Mouse (Mus musculus) embryo, embryonic 10 days (tissue): ENCODE data around the gene Gzmm.
A peak's percentile ranks its signal among the peaks of the same experiment; 100 is the strongest.

Source experiments
- DNase-seq: peaks from one replicate; pipeline ENCODE4 v3.0.0-alpha.2; 2015; ENCODE audit warnings: low spot score

Gzmm gene

DNA sequence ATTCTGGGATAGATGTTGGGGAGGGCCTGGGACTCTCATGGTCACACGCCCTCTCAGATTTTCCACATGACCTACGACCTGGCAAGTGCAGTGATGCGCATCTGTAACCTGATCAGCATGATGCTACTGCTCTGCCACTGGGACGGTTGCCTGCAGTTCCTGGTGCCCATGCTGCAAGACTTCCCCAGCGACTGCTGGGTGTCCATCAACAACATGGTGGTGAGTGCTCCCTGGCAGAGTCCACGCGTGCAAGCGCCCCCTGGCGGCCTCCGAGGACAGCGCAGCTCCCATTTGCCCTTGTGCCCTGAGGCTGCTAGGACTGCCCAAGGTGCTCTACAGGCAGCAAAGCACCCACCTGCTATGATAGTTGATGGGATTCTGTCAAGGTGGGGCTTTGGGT is 37.3 kb downstream of the Gzmm start:
- peak; percentile 42 for DNase-seq

GRCm38 (mm10) chr10:79728323-79729249 is 39.8 kb downstream of the Gzmm start:
- DNase-seq: no peak

DNA sequence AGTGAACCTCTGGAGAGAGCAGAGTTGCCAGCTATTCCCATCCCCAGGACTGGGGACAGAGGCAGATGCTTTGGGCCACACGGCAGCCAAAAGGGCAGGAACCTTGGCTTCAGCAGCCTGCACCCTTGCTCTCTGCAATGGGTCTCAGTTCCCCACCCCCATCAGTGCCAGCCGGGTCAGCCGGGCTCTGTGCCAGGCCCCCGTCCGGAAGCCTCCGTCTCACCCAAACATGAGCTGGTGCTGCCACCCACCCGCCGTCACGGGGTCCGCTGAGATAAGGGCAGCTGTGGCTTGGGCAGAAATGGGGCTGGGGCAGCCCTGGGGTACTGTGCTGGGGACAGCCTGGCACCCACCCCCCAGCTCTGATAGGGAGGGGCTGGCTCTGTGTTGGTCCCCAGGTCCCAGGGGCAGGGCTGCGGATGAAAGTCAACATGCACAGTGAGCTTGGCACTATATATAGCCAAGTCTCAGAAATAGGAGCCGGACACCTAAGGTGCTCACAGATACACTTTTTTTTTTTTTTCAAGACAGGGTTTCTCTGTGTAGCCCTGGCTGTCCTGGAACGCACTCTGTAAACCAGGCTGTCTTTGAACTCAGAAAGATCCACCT is 40.6 kb downstream of the Gzmm start:
- no peak for DNase-seq

DNA sequence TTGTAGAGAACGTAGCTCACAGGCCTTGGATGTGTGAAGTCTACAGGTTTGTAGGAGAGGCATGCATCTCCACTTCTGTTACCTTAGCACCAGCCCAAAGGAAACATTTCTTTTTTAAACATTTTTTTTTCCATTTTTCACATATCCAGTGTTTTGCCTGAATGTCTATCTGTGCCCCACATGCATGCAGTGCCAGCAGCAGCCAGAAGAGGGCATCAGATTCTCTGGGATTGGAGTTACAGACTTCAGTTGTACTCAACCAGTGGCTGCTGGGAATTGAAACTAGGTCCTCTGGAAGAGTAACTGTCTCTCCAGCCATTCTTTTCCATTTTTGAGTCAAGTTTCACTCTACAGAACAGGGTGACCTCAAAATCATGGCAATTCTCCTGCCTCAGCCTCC is 43.7 kb downstream of the Gzmm start:
- no peak for DNase-seq

- no peak for DNase-seq
These were observed 45.0 kb downstream of the Gzmm start for GRCm38 (mm10) chr10:79733847-79734246.

DNA sequence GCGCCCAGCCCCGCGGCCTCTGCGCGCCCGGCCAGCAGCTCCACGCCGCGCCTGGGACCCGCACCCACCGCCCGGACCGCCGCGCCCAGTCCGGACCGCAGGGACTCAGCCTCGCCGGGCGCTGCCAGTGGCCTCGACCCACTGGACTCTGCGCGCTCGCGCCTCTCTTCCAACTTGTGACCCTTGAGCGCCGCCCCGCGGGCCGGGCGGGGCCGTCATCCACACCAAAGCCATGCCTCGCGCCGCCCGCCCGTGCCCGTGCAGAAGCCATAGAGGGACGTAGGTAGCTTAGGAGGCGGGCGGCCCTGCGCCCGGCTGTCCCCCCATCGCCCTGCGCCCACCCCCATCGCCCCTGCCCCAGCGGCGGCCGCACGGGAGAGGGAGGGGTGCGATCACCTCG is 46.5 kb downstream of the Gzmm start:
- DNase-seq: no peak

DNA sequence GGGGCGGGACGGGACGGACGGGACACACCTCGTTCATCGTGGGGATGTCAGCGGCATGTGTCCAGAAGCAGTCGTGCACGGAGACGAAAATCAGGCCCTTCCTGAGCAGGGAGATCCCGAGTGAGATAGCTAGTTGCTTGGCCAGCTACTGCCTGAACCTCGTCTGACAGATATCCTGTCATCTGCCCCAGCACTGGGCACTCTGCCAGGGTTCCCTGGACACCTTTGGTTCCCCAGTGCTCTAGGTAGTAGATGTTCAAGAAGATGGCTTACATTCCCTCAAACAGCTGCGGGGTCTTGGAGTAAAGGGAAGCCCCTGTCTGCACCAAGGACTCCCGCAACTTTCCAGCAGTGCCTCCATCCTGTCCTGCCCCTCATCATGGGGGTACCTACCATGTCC is 47.9 kb downstream of the Gzmm start:
- DNase-seq: no peak

- DNase-seq: no peak
These were observed 49.4 kb downstream of the Gzmm start for GRCm38 (mm10) chr10:79738259-79738658.

- DNase-seq: no peak
These were observed 50.4 kb downstream of the Gzmm start for GRCm38 (mm10) chr10:79739234-79739633.

DNA sequence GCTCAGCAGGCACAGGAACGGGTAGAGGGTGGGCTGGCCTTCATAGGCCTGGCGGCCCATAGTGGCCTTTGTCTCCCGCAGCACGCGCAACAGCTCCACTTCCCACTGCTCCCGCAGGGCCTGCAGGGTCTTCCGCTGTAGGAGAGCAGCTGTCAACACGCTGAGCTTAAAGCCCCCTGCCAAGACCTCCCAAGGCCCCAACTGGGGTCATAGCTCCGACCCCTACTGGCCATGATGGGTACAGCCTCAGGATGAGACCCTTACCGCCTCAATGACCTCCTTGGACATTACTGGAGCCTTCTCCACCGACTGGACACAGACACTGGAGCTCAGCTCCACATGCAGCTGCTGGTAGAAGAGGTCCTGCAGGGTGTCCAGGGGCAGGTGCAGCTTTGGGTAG is 52.0 kb downstream of the Gzmm start:
- DNase-seq: peak; percentile 45

DNA sequence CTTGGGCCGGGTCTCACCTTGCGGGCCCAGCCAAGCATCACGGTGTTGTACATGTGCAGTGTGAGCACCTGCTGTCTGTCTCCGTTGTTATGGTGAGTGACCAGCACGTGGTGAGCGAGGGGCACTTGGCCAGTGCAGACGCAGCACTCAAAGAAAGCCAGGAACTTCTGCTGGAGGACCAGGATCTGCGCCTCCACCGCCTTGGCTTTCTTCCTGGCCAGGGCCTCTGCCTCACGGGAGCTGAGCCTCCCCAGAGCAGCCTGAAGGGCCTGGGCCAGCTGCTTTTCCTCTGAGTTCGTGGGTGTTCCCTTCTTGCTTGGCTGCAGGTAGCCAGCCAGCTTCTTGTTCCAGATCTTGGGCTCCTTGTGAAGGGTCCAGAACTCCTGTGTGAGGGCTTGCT is 54.3 kb downstream of the Gzmm start:
- DNase-seq: no peak

DNA sequence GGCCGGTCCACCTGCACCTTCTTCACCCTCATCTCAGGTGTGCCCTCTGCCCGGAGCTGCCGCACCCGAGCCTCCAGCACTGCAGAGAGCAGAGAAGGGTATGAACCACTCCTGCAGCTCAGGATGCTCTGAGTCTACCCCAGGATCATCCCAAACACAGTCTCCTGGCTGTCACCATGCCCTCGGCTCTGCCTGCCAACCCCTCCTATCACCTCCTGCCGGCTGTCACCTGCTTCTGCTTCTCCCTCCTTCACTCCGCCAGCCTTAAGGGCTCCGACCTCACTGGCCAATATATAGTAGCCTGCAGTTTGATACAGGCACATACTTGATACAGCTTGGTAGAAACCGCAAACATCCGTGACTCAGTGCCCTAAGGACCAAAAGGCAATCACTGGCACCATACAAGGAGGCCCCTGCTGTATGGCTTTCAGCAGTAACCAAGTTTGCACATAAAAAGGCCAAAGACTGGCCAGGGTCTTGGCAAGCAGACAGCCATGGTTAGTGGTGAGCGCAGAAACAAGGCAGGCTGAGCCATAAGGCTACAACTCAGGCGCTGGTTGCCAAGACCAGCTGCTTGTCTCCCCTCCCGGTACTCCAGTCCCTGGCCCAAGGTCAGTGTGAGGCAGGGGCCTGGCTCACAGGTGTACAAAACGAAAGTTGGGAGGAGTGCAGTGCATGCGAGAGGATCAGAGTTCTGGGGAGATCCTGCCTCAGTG is 55.0 kb downstream of the Gzmm start:
- DNase-seq: no peak
